Mouse (Mus musculus): ENCODE data around the gene Gipc3. TPM values are rescaled to one million over a fixed set of nuclear protein-coding genes. Genes with fewer than 3 reads are reported as not detected.
A peak's percentile ranks its signal among the peaks of the same experiment; 100 is the strongest.

Gipc3 gene
- 0.07 and 0.10 TPM in 2 replicates for polyA plus RNA-seq (2015; fragmentation: Nextera tagmentation; extraction: Ambion mirVana)

DNA sequence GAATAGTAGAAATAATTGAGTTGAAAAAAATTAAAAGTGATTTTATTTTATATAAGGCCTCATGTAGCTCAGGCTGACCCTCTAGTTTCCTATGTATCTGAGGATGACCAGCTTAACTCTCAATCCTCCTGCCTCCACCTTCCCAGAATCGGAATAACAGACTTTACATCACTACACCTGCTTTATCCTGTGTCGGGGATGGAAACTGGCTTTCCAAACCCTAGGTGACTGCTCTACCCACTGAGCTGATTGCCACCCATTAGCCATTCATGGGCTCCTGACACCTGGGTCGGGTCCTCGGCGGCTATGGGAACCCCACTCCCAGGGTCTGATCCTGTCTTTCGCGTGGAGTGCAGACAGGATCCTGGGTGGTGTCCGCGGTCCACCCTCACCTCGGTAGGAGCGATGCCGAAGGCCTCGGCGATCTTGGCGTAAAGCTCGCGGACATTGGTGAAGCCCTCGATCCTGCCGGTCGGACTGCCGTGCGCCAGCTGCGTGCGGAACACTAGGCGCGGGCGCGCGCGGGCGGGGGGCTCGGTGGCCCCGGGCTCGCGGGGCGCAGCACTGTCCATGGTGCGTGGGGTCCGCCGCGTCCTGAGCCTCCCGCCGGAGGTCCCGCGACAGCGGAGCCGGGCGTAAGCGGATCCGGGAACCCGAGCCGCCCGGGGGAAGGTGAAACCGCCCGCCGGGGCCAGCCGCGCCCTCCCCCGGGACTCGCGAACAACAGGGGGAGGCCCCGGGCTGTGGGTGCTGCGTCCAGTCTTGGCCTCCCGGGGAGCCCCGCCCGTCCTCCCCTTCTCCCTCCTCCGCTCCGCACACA is at the start of gene Gipc3:
Gene Gipc3, minus strand, starts transcription at position 581 of the 820 bp plus-strand sequence.
- Histone ChIP-seq H3K27ac (no peak within 1 kb of the TSS), H3K4me2 (peak within 1 kb of the TSS; percentile 82), H3K27me3 (peaks cover 42% of the 10 kb centered on the region), H3K9me3 (no peaks in the 10 kb centered on the region), H3K9ac (peak within 1 kb of the TSS; percentile 40), H3K4me3 (peak within 1 kb of the TSS; percentile 41), H3K36me3 (0 out of 2 replicates have a peak, but pooled peaks cover 4% of the 10 kb centered on the region), H3K4me1 (peaks cover 17% of the 10 kb centered on the region)
- WGBS = 3% methylated on average over 67 of the region's 67 CpGs
- no peak for ATAC-seq (ENCODE audit: borderline replicate concordance, extremely low read depth, low FRiP score, low TSS enrichment)

DNA sequence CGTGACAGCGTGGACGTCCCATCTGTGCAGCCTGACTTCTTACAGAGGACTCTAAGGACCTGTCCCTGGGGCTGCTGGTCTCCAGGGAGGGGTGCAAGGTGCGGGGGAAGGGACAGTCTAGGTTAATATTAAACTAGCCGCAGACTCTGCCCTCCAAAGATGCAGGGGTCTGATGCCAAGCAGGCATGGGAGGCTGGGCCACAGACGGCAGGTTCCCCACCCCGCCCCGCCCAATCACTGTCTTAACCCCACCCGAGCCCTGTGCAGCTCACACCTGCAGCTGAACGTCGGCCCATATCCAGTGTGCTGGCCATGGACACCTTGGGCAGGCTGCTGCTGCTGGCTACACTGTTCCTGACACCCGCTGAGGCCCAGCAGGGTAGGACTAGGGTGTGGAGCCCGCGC is 49.7 kb upstream of the Gipc3 start, which contains the start of gene Smim24:
Gene Smim24, plus strand, starts transcription at position 271 of the 405 bp plus-strand sequence.
- Histone ChIP-seq H3K4me3 (peak within 1 kb of the TSS; percentile 30), H3K36me3 (peaks cover 11% of the 10 kb centered on the region), H3K4me2 (peak within 1 kb of the TSS; percentile 65), H3K9ac (peak within 1 kb of the TSS; percentile 42), H3K9me3 (no peaks in the 10 kb centered on the region), H3K4me1 (peaks cover 27% of the 10 kb centered on the region), H3K27ac (peak within 1 kb of the TSS; percentile 71), H3K27me3 (no peaks in the 10 kb centered on the region)
- 52% methylated on average over 14 of the region's 14 CpGs for WGBS
- no peak for ATAC-seq (ENCODE audit: borderline replicate concordance, extremely low read depth, low FRiP score, low TSS enrichment)

DNA sequence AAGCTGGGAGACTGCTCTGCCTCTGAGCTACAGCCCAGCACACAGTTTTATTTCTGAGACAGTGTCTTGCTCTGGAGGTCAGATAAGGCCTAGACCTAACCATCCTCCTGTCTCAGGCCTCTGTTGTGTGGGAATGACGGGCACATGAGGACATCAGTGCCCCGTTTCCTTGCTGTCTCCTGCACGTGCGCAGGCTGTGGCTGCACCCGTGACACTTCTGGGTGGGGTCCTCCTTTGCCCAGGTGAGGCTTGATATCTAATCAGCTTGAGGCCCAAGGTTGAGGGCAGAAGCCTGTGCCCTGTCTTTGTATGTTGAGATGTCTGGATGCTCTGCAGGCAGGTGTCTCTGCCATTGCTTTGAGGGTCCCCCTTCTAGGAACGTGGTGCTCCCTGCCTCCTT is 49.2 kb upstream of the Gipc3 start:
- Histone ChIP-seq H3K9ac (no peak overlapping the region), H3K27me3 (no peaks in the 10 kb centered on the region), H3K9me3 (no peaks in the 10 kb centered on the region), H3K4me1 (peaks cover 27% of the 10 kb centered on the region), H3K27ac (no peak overlapping the region), H3K36me3 (peaks cover 16% of the 10 kb centered on the region), H3K4me2 (no peak overlapping the region), H3K4me3 (no peak overlapping the region)
- 79% methylated on average over 6 of the region's 6 CpGs for WGBS
- ATAC-seq (ENCODE audit: borderline replicate concordance, extremely low read depth, low FRiP score, low TSS enrichment) = no peak

DNA sequence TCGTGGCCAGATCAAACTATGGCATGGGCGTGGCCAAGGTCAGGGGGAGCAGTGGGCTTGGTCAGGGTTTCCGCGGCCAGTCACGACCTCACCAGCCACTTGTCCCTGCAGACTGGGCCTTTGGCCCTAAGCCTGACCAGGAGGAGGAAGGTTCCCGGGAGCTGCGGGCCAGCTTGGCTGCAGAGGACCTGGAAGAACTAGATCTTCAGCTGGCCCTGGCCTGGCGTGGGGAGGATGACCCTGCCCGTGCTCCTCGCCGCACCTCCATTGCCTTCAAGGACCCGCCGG is 47.6 kb upstream of the Gipc3 start:
- Histone ChIP-seq H3K27ac (no peak overlapping the region), H3K36me3 (peaks cover 27% of the 10 kb centered on the region), H3K4me1 (peaks cover 32% of the 10 kb centered on the region), H3K27me3 (no peaks in the 10 kb centered on the region), H3K9me3 (no peaks in the 10 kb centered on the region), H3K4me3 (no peak overlapping the region), H3K4me2 (no peak overlapping the region), H3K9ac (no peak overlapping the region)
- 87% methylated on average over 13 of the region's 13 CpGs for WGBS
- ATAC-seq (ENCODE audit: borderline replicate concordance, extremely low read depth, low FRiP score, low TSS enrichment) = no peak

DNA sequence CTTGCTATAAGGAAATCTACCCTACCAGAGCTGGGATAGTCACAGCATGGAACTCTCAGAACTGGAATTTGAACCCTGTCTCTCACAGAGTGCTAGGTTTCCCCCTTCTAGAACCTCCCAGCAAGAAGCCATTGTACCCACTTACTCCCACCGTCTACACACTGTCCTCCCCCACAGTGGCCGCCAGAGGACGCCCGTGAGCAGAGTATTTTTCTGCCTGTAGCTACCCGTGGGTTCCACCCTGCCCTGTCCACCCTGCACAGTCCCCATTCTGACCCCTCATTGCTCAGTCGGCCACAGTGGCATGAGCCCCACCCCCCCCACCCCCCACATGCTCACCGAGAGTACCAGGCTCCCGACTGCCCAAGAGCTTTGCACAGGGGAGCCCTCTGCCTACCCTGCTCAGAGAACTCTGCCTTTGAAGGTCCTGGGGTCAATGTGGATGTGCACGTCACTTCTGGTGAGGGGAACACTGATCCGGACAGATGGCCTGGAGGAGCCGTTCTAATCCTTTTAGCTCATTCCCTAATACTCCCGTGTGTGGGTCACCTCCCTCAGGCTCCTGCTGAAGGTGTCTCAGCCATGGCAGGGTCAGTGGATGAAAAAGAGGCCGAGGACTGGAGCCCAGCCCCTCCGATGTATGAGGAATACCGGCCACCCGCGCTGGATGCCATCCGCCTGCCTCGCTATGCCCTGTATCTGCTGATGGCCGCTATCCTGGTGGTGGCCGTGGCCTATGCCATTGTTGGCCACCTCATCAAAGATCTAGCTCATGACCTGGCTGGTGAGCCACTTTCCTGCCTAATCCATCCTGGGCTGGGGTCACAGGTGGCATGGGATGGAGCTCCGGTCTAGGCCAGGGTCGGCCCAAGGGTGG is 47.0 kb upstream of the Gipc3 start:
- H3K27ac ChIP-seq = peak overlapping the region; percentile 9; the same call in 1 of the 2 replicates
- peak overlapping the region; percentile 15; the same call in 1 of the 2 replicates for H3K9ac ChIP-seq
- 60% methylated on average over 23 of the region's 23 CpGs for WGBS
- H3K4me3 ChIP-seq = no peak overlapping the region
- ATAC-seq (ENCODE audit: borderline replicate concordance, extremely low read depth, low FRiP score, low TSS enrichment) = peak; percentile 21; the same call in 1 of the 2 replicates
- no peaks in the 10 kb centered on the region for H3K9me3 ChIP-seq
- H3K4me2 ChIP-seq = no peak overlapping the region
- peaks cover 27% of the 10 kb centered on the region for H3K36me3 ChIP-seq
- H3K27me3 ChIP-seq = no peaks in the 10 kb centered on the region
- H3K4me1 ChIP-seq = peaks cover 38% of the 10 kb centered on the region

DNA sequence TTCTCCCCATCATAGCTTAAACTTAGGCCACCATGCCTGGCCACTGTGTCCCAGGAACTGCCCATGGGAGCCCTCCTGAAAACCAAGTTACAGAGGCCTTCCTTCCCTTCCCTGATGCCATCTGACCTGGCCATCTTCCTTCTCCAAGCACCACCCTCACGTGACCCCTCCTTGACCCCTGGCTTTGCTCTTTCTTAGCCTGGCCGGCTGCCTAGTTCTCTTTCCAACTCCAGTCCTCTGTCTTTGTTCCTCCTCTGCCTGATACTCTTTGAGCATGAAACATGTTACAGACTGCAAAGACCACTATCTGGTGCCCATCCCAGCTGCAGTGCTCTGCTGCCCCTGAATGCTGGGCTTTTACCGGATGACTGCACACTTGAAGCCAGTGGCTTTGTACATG is 46.3 kb upstream of the Gipc3 start:
- Histone ChIP-seq H3K4me1 (peaks cover 43% of the 10 kb centered on the region), H3K4me2 (no peak overlapping the region), H3K4me3 (no peak overlapping the region), H3K27ac (peak overlapping the region; percentile 9; the same call in 1 of the 2 replicates), H3K27me3 (no peaks in the 10 kb centered on the region), H3K9me3 (no peaks in the 10 kb centered on the region), H3K9ac (peak overlapping the region; percentile 15; the same call in 1 of the 2 replicates), H3K36me3 (peaks cover 27% of the 10 kb centered on the region)
- WGBS = 47% methylated on average over 3 of the region's 3 CpGs
- no peak for ATAC-seq (ENCODE audit: borderline replicate concordance, extremely low read depth, low FRiP score, low TSS enrichment)

DNA sequence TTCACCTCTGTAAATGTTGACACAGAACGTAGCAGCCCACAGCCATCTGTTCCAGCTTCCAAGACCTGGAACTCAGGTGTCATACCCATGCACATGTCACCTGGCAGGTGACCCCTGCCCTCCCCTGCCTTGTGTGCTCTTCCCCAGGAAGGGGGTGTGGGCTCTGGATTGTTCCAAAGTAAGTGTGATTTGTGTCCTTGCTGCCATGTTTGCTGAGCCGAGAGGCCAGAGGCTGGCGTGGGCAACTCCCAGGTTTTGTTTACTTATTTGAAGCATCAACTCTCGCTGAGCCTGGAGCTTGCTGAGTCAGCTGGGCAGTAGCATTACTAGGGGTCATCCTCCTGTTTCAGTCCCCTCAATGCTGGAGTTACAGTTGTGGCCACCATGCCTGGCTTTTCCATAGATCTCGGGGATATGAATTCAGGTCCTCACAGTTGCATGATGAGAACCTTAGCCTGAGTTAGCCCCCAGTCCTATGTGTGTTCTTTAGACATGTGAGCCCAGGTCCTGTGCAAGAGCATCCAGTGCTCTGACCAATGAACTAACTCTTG is 45.5 kb upstream of the Gipc3 start, which contains the start of gene Gm48552:
Gene Gm48552, plus strand, starts transcription at position 501 of the 551 bp plus-strand sequence.
- Histone ChIP-seq H3K4me3 (no peak within 1 kb of the TSS), H3K9ac (peak within 1 kb of the TSS; percentile 15; the same call in 1 of the 2 replicates), H3K4me1 (peaks cover 37% of the 10 kb centered on the region), H3K36me3 (peaks cover 27% of the 10 kb centered on the region), H3K4me2 (no peak within 1 kb of the TSS), H3K27ac (peak within 1 kb of the TSS; percentile 9; the same call in 1 of the 2 replicates), H3K27me3 (no peaks in the 10 kb centered on the region), H3K9me3 (no peaks in the 10 kb centered on the region)
- ATAC-seq (ENCODE audit: borderline replicate concordance, extremely low read depth, low FRiP score, low TSS enrichment) = no peak
- 44% methylated on average over 5 of the region's 5 CpGs for WGBS

DNA sequence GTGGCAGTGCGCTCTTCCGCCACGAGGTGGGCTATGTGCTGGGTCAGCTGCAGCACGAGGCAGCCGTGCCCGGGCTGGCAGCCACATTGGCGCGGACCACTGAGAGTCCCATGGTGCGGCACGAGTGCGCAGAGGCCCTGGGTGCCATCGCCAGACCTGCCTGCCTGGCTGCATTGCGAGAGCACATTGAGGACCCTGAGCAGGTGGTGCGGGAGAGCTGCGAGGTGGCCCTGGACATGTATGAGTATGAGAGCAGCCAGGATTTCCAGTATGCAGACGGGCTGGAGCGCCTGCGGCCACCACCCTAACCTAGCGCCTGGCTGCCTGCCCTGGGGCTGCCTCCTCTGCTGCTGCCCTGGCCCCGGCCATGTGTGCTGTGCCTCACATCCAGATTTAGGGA is 44.6 kb upstream of the Gipc3 start:
- WGBS = 94% methylated on average over 20 of the region's 20 CpGs
- no peak overlapping the region for H3K4me3 ChIP-seq
- no peak overlapping the region for H3K4me2 ChIP-seq
- H3K27me3 ChIP-seq = no peaks in the 10 kb centered on the region
- peaks cover 28% of the 10 kb centered on the region for H3K4me1 ChIP-seq
- no peak for ATAC-seq (ENCODE audit: borderline replicate concordance, extremely low read depth, low FRiP score, low TSS enrichment)
- H3K9ac ChIP-seq = no peak overlapping the region
- no peaks in the 10 kb centered on the region for H3K9me3 ChIP-seq
- H3K27ac ChIP-seq = no peak overlapping the region
- peaks cover 27% of the 10 kb centered on the region for H3K36me3 ChIP-seq

DNA sequence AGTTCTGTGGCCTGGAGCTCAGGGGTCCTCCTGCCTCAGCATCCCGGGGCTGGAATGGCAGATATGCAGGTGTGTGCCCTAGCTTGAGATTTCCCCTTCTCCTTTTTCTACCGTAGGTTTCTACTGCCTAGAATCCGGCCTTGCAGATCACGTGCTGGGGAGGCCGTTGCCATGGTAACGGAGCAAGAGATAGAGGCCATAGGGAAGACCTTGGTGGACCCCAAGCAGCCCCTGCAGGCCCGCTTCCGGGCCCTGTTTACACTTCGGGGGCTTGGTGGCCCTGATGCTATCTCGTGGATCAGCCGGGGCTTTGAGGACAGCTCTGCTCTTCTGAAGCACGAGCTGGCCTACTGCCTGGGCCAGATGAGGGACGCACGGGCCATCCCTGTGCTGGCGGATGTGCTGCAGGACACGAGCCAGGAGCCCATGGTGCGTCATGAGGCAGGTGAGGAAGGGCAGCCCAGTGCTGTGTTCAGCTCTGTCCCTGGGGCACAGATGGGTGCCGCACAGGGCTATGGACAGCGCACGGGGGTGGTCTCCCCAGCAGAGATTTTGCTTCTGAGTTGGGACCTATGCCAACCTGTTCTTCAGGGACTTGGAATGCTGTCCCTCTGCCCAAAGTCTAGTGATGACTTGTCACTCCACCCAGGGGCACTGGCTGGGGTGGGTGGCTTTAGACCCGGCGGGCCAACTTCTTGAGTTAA is 42.7 kb upstream of the Gipc3 start:
- WGBS = 66% methylated on average over 22 of the region's 22 CpGs
- Histone ChIP-seq H3K36me3 (peaks cover 27% of the 10 kb centered on the region), H3K4me1 (peaks cover 28% of the 10 kb centered on the region), H3K4me3 (peak overlapping the region; percentile 97), H3K4me2 (peak overlapping the region; percentile 87), H3K9ac (peak overlapping the region; percentile 84; the same call in 1 of the 2 replicates), H3K27me3 (no peaks in the 10 kb centered on the region), H3K27ac (no peak overlapping the region), H3K9me3 (no peaks in the 10 kb centered on the region)
- ATAC-seq (ENCODE audit: borderline replicate concordance, extremely low read depth, low FRiP score, low TSS enrichment) = no peak

DNA sequence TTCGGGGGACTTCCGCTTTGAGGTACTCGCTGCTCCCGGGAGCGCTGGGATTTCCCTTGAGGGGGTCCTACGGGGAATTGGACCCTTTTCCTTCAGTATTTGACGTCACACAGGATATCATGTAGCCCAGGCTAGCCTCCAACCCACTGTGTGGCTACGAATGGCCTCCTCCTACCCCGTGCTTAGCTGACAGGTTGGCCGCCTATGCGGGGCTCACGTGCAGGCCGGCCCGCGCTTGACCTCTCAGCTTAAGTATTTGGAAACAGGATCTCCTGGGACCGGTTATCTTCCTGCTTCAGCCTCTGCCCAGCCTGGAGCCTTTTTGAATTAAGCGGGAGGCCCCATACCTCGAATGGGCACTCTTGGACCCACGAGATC is 41.5 kb upstream of the Gipc3 start:
- Histone ChIP-seq H3K4me3 (peak overlapping the region; percentile 97), H3K4me1 (peaks cover 23% of the 10 kb centered on the region), H3K9me3 (no peaks in the 10 kb centered on the region), H3K36me3 (peaks cover 27% of the 10 kb centered on the region), H3K27me3 (no peaks in the 10 kb centered on the region), H3K9ac (peak overlapping the region; percentile 84), H3K4me2 (peak overlapping the region; percentile 87), H3K27ac (peak overlapping the region; percentile 73)
- ATAC-seq (ENCODE audit: borderline replicate concordance, extremely low read depth, low FRiP score, low TSS enrichment) = peak; percentile 11; the same call in 1 of the 2 replicates
- under 1% methylated on average over 19 of the region's 19 CpGs for WGBS
